In the genomic region with DNA sequence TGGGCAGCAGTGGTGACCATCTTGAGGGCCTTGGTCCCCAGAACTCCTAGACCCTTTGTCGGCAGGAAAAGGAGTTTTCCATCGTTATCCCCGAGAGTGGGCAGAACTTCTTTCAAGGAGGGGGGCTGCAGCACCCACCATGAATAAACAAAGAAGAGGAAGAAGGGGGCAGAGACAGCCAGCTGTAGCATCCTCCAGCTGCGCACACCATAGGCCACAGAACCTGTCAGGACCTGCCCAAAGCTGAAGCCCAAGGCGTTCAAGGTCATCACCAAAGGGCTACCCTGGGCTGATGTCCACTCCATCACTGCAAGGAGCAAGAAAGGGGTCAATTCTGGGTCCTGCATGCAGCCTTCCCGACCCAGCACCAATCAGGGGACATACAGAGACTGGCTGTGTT, we compare ENCODE assay signal across 28 mouse cellular contexts. TPM values are rescaled to one million over a fixed set of nuclear protein-coding genes. Genes with fewer than 3 reads are reported as not detected.
DNase-seq lines count a peak whose midpoint lies in the region; ATAC-seq and TF ChIP-seq lines count a peak whose summit lies in the region.
"Had no signal": no experiment of that assay in that cellular context is flagged by ENCODE, and none has a peak within 500 bp of the region (broad histone marks: within the 10 kb centered on the region; RNA-seq: fewer than 3 reads in every experiment).

No protein-coding gene starts in this region.

- no peak for TF ChIP-seq CTCF in cerebellum, adult 2 months (IDR thresholded peaks at IDR 0.05; ENCODE audit: borderline replicate concordance, insufficient read depth, low read depth, low read length)
- no peak for TF ChIP-seq CTCF in spleen, adult 2 months (IDR thresholded peaks at IDR 0.05; ENCODE audit: extremely low read depth, insufficient read depth, insufficient read length, insufficient replicate concordance)

- 79% methylated on average over 6 of the region's 6 CpGs for WGBS in cerebellum, adult 2 months
- WGBS in kidney, embryonic 16.5 days = 68% methylated on average over 6 of the region's 6 CpGs
- 49% methylated on average over 6 of the region's 6 CpGs for WGBS in spleen, adult 2 months

- ATAC-seq in kidney, embryonic 16.5 days (ENCODE audit: low FRiP score, low TSS enrichment) = no peak
- ATAC-seq: activated CD4-positive, CD25-positive, alpha-beta regulatory T cell, adult 4 months; forebrain, embryonic 14.5 days; hindbrain, embryonic 16.5 days; inflammation-experienced regulatory T-cells, adult 6 months; intestine, postnatal 0 days; Patski had no signal

- no peak overlapping the region for H3K4me3 ChIP-seq in cerebellum, adult 2 months (replicated peaks; ENCODE audit: insufficient read depth, low read depth, low read length)
- H3K4me3 ChIP-seq in kidney, embryonic 16.5 days (ENCODE audit: low read length) = no peak overlapping the region
- no peak overlapping the region for H3K4me3 ChIP-seq in spleen, adult 2 months (ENCODE audit: extremely low read depth, insufficient read depth, insufficient read length)
- H3K4me3 ChIP-seq: embryonic facial prominence, embryonic 15.5 days; erythroblast, embryonic 14.5 days; forebrain, embryonic 10.5 days; gastrocnemius, adult 2 months; heart, embryonic 10.5 days; hindbrain, embryonic 12.5 days had no signal

- H3K36me3 ChIP-seq in kidney, embryonic 16.5 days (ENCODE audit: insufficient read depth, low read length) = no peaks in the 10 kb centered on the region
- H3K36me3 ChIP-seq in spleen, adult 2 months (ENCODE audit: control insufficient read depth, insufficient read depth, low read length) = no peaks in the 10 kb centered on the region
- H3K36me3 ChIP-seq: embryonic facial prominence, embryonic 15.5 days; forebrain, embryonic 10.5 days; heart, embryonic 10.5 days; hindbrain, embryonic 12.5 days had no signal

- TF ChIP-seq POLR2A in cerebellum, adult 2 months (IDR thresholded peaks at IDR 0.05; ENCODE audit: borderline replicate concordance, insufficient read depth, low read length) = no peak
- no peak for TF ChIP-seq POLR2A in spleen, adult 2 months (IDR thresholded peaks at IDR 0.05; ENCODE audit: low read depth, low read length)

- no peaks in the 10 kb centered on the region for H3K9me3 ChIP-seq in kidney, embryonic 16.5 days (ENCODE audit: low read length)
- H3K9me3 ChIP-seq: embryonic facial prominence, embryonic 15.5 days; heart, embryonic 10.5 days; hindbrain, embryonic 12.5 days had no signal

- peaks cover 73% of the 10 kb centered on the region for H3K4me1 ChIP-seq in cerebellum, adult 2 months (ENCODE audit: control insufficient read depth, insufficient read depth, low read length)
- no peaks in the 10 kb centered on the region for H3K4me1 ChIP-seq in kidney, embryonic 16.5 days (ENCODE audit: insufficient read depth, low read length)
- peaks cover 41% of the 10 kb centered on the region; the same call in 1 of the 2 replicates for H3K4me1 ChIP-seq in spleen, adult 2 months (ENCODE audit: control insufficient read depth, insufficient read depth, insufficient read length)
- H3K4me1 ChIP-seq: embryonic facial prominence, embryonic 15.5 days; heart, embryonic 10.5 days; hindbrain, embryonic 12.5 days had no signal

- no peaks in the 10 kb centered on the region for H3K27me3 ChIP-seq in cerebellum, adult 2 months (ENCODE audit: control insufficient read depth, insufficient read depth, low read length)
- H3K27me3 ChIP-seq in kidney, embryonic 16.5 days (ENCODE audit: insufficient read depth, low read length) = no peaks in the 10 kb centered on the region
- no peaks in the 10 kb centered on the region for H3K27me3 ChIP-seq in spleen, adult 2 months (ENCODE audit: control insufficient read depth, insufficient read depth, low read length)
- H3K27me3 ChIP-seq: hindbrain, embryonic 12.5 days had no signal

- H3K4me2 ChIP-seq in kidney, embryonic 16.5 days (replicated peaks; ENCODE audit: low read depth, low read length) = peak overlapping the region; percentile 20; the same call in 1 of the 2 replicates
- H3K4me2 ChIP-seq: embryonic facial prominence, embryonic 15.5 days; hindbrain, embryonic 12.5 days had no signal

- H3K9ac ChIP-seq in kidney, embryonic 16.5 days (replicated peaks; ENCODE audit: low read length) = no peak overlapping the region
- H3K9ac ChIP-seq: embryonic facial prominence, embryonic 15.5 days; hindbrain, embryonic 12.5 days had no signal

- peak; percentile 15 to 30 for DNase-seq in cerebellum, adult 2 months
- no peak for DNase-seq in cerebellum, postnatal 4 days (ENCODE audit: low spot score in 2 of 2)
- DNase-seq in cerebellum, postnatal 36 days = peak; percentile 5
- DNase-seq in cerebellum, adult 8-10 months = no peak
- no peak for DNase-seq in kidney, adult 18-20 months
- no peak for DNase-seq in spleen, adult 2 months (ENCODE audit: low read depth in 1 of 2, low spot score in 2 of 2)
- DNase-seq in spleen, adult 18-20 months = no peak
- DNase-seq: adrenal gland, postnatal 25 days; embryo, embryonic 11 days; gastrocnemius, adult 2 months; gastrocnemius, postnatal 25 days; heart, postnatal 10 days; heart, postnatal 4 days had no signal

- H3K27ac ChIP-seq in cerebellum, adult 2 months (ENCODE audit: insufficient read depth, low read length) = no peak overlapping the region
- no peak overlapping the region for H3K27ac ChIP-seq in kidney, embryonic 16.5 days (ENCODE audit: low read length)
- H3K27ac ChIP-seq in spleen, adult 2 months (ENCODE audit: insufficient read depth, low read length) = peak overlapping the region; percentile 66
- H3K27ac ChIP-seq: embryonic facial prominence, embryonic 15.5 days; forebrain, embryonic 10.5 days; gastrocnemius, adult 2 months; heart, embryonic 10.5 days; hindbrain, embryonic 12.5 days had no signal

RNA-seq across cellular contexts. Expression of a gene that starts 2.6 kb away (rescaled TPM):
- 0.15 and 0.24 TPM in 2 replicates for polyA plus RNA-seq in cerebellum, adult 2 months (2012; rRNA removed)
- polyA plus RNA-seq in kidney, embryonic 16.5 days (2015; fragmentation: Nextera tagmentation; extraction: Ambion mirVana) = 27.4 and 27.7 TPM in 2 replicates
- polyA plus RNA-seq in spleen, adult 2 months (2012; rRNA removed) = 0.81 and 1.0 TPM in 2 replicates
- polyA plus RNA-seq: activated CD4-positive, CD25-positive, alpha-beta regulatory T cell, adult 4 months; C2C12; embryonic facial prominence, embryonic 11.5 days; embryonic facial prominence, embryonic 15.5 days; erythroblast, embryonic 14.5 days; forebrain, embryonic 10.5 days; forebrain, embryonic 14.5 days; heart, embryonic 10.5 days; heart, embryonic 14.5 days; hindbrain, embryonic 12.5 days; hindbrain, embryonic 16.5 days; inflammation-experienced regulatory T-cells, adult 6 months; intestine, postnatal 0 days; Patski had no signal

Comparison
In these comparisons a context has a peak if more than half of its experiments do, and no peak if none do; other contexts are left out.
1. DNase-seq: peak in cerebellum, adult 2 months (2 of 2) and cerebellum, postnatal 36 days (2 of 2); none in cerebellum, postnatal 4 days (0 of 2), cerebellum, adult 8-10 months (single experiment), kidney, adult 18-20 months (single experiment), spleen, adult 2 months (0 of 2) and spleen, adult 18-20 months (0 of 2).
2. RNA of a gene that starts 2.6 kb away (polyA plus RNA-seq): 27.4 to 27.7 TPM in kidney, embryonic 16.5 days; 0.81 to 1.0 TPM in spleen, adult 2 months and 0.15 to 0.24 TPM in cerebellum, adult 2 months; every median in the first group is over 10 times any median in the second.